Mouse (Mus musculus) lung, adult 2 months (tissue): ENCODE measurements around the gene Gmds.

ENCODE experiments used
- CTCF ChIP-seq: fragments of 200-500 bp; IDR thresholded peaks from 2 replicates; pipeline ENCODE4 v1.5.1; 2011; ENCODE audit warnings: mild to moderate bottlenecking, low read length, control low read depth; ENCODE audit not compliant: insufficient read depth
- POLR2A ChIP-seq: fragments of 200-500 bp; IDR thresholded peaks from 2 replicates; pipeline ENCODE4 v1.6.1; 2011; ENCODE audit warnings: low read depth, mild to moderate bottlenecking, control low read depth, low read length, borderline replicate concordance; ENCODE audit errors: extremely low read depth

DNA sequence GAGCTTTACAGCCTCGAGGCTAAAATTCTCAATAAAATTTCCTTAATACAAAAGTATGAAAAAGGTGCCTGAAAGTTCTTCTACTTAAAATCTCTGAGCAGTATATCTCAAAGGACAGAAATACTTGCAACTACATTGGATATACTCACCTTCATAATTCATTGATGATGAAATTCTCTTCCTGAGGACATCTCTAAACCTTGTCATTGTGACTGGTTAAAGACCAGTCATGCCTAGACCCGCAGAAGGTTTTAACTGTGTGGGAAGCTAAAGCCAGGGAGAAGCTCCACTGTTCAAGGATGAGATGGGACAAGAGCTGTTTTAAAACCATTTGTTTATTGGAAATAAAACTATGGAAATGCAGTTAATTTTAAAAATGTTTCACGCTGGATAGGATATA lies 558.2 kb downstream of the Gmds start:
- no peak for TF ChIP-seq POLR2A
- TF ChIP-seq CTCF = no peak
